Mouse (Mus musculus): ENCODE results near the gene Baz1b.

Gene Baz1b

GRCm38 (mm10) chr5:135274663-135275396 lies 87.8 kb downstream of the Baz1b start:
- DNase-seq (ENCODE audit: low read depth): no peak

GRCm38 (mm10) chr5:135276597-135276996 lies 89.5 kb downstream of the Baz1b start:
- DNase-seq (ENCODE audit: low read depth): no peak

- DNase-seq (ENCODE audit: low read depth): no peak
Observed at GRCm38 (mm10) chr5:135280226-135280625, 93.2 kb downstream of the Baz1b start.

GRCm38 (mm10) chr5:135285211-135285610 lies 98.1 kb downstream of the Baz1b start:
- DNase-seq (ENCODE audit: low read depth): no peak

- no peak for DNase-seq (ENCODE audit: low read depth)
Observed at GRCm38 (mm10) chr5:135286185-135286584, 99.1 kb downstream of the Baz1b start.

- no peak for DNase-seq (ENCODE audit: low read depth)
Observed at GRCm38 (mm10) chr5:135286926-135287325, 99.9 kb downstream of the Baz1b start.

GRCm38 (mm10) chr5:135290703-135291102 lies 103.6 kb downstream of the Baz1b start:
- DNase-seq (ENCODE audit: low read depth): no peak

GRCm38 (mm10) chr5:135291193-135291592 lies 104.1 kb downstream of the Baz1b start:
- no peak for DNase-seq (ENCODE audit: low read depth)

- no peak for DNase-seq (ENCODE audit: low read depth)
Observed at GRCm38 (mm10) chr5:135292001-135292400, 104.9 kb downstream of the Baz1b start.

Measured in fibroblast of lung, adult 2 months (primary cell).